10 mouse cellular contexts compared by ENCODE assay signal in the genomic region with DNA sequence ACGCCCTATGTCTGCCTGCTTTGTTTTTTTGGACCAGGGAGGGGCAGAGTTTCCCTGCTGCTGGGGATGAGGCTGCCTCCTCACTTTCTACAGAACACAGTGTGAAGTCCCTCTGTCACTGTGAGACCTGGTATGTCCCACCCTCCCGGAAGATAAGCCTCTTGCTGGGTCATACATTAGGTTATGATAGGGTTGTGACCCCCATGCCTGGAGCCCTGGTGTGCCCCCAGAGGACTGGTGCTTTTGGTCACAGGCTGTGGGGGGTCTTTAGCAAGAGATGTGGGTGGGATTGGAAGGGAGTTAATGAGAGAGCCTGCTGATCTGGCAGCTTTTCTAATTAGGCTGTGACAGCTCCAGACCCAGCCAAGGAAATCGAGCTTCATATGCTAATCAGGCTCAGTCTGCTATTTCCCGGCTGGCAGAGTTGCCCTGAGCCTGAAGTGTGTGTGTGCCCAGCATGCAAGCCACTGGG. TPM values are rescaled to one million over a fixed set of nuclear protein-coding genes. Genes with fewer than 3 reads are reported as not detected.
DNase-seq lines count a peak whose midpoint lies in the region; ATAC-seq and TF ChIP-seq lines count a peak whose summit lies in the region.
"Had no signal": no experiment of that assay in that cellular context is flagged by ENCODE, and none has a peak within 500 bp of the region (broad histone marks: within the 10 kb centered on the region; RNA-seq: fewer than 3 reads in every experiment).

No protein-coding gene starts in this region.

- no peaks in the 10 kb centered on the region for H3K9me3 ChIP-seq in neural tube, embryonic 12.5 days
- peaks cover 4% of the 10 kb centered on the region; the same call in 1 of the 2 replicates for H3K9me3 ChIP-seq in forebrain, embryonic 11.5 days (ENCODE audit: control insufficient read depth, low read length)

- no peaks in the 10 kb centered on the region for H3K27me3 ChIP-seq in neural tube, embryonic 12.5 days (replicated peaks)
- no peaks in the 10 kb centered on the region for H3K27me3 ChIP-seq in forebrain, embryonic 11.5 days (ENCODE audit: control insufficient read depth, insufficient read depth, low read length)

- no peak for DNase-seq in neural tube, embryonic 10.5 days (ENCODE audit: extremely low spot score, low spot score)
- peak; percentile 66 for DNase-seq in forebrain, embryonic 11.5 days (ENCODE audit: low spot score)
- peak; percentile 71 to 85 for DNase-seq in layer of hippocampus, postnatal 14 days (ENCODE audit: low spot score in 2 of 2)
- peak; percentile 33 for DNase-seq in right cerebral cortex, postnatal 4 days
- DNase-seq in lung, adult 18-20 months, result no peak
- no peak for DNase-seq in left cerebral cortex, adult 2 months (ENCODE audit: extremely low spot score in 1 of 2, low spot score in 2 of 2)
- DNase-seq in adrenal gland, adult 2 months, result no peak

- intact Hi-C loops in left cerebral cortex, adult 2 months (cut with DNase I), result loop anchor here (2.0 kb wide), 1 partner anchor 73 kb away; no protein-coding TSS in a partner anchor

- H3K9ac ChIP-seq in neural tube, embryonic 12.5 days, result no peak overlapping the region
- H3K9ac ChIP-seq in forebrain, embryonic 11.5 days (ENCODE audit: low read length), result no peak overlapping the region

- no peak overlapping the region for H3K4me3 ChIP-seq in neural tube, embryonic 12.5 days
- H3K4me3 ChIP-seq in forebrain, embryonic 11.5 days (ENCODE audit: low read depth, low read length), result no peak overlapping the region
- H3K4me3 ChIP-seq in left cerebral cortex, adult 2 months, result no peak overlapping the region

- peak; percentile 81 for ATAC-seq in neural tube, embryonic 12.5 days (ENCODE audit: low FRiP score, low read depth)
- ATAC-seq in forebrain, embryonic 11.5 days (replicated peaks; ENCODE audit: low FRiP score), result peak; percentile 80

- H3K36me3 ChIP-seq in neural tube, embryonic 12.5 days, result no peaks in the 10 kb centered on the region
- H3K36me3 ChIP-seq in forebrain, embryonic 11.5 days (ENCODE audit: control insufficient read depth, insufficient read depth, low read length), result no peaks in the 10 kb centered on the region

- H3K27ac ChIP-seq in neural tube, embryonic 12.5 days, result 0 out of 2 replicates have a peak overlapping the region, but pooled peaks have one; percentile 20
- H3K27ac ChIP-seq in forebrain, embryonic 11.5 days (ENCODE audit: low read depth, low read length), result 0 out of 2 replicates have a peak overlapping the region, but pooled peaks have one; percentile 12
- no peak overlapping the region for H3K27ac ChIP-seq in left cerebral cortex, adult 2 months
- H3K27ac ChIP-seq: macrophage had no signal

- H3K4me1 ChIP-seq in neural tube, embryonic 12.5 days, result peaks cover 11% of the 10 kb centered on the region
- H3K4me1 ChIP-seq in forebrain, embryonic 11.5 days (replicated peaks; ENCODE audit: control insufficient read depth, insufficient read depth, low read length), result peaks cover 6% of the 10 kb centered on the region; the same call in 1 of the 2 replicates

- H3K4me2 ChIP-seq in neural tube, embryonic 12.5 days (replicated peaks), result no peak overlapping the region
- no peak overlapping the region for H3K4me2 ChIP-seq in forebrain, embryonic 11.5 days (ENCODE audit: low read depth, low read length, severe bottlenecking)

- no peak; the same call in 1 of the 2 replicates for TF ChIP-seq CTCF in left cerebral cortex, adult 2 months (IDR thresholded peaks at IDR 0.05)

- WGBS in neural tube, embryonic 12.5 days, result 10% methylated on average over 4 of the region's 4 CpGs
- WGBS in forebrain, embryonic 11.5 days, result 2% methylated on average over 4 of the region's 4 CpGs

RNA-seq across cellular contexts. Expression of a gene that starts 28.2 kb away (rescaled TPM):
- 18.9 and 21.4 TPM in 2 replicates for polyA plus RNA-seq in neural tube, embryonic 12.5 days (2016; fragmentation: Nextera tagmentation; extraction: Ambion mirVana)
- 17.3 and 18.1 TPM in 2 replicates for polyA plus RNA-seq in forebrain, embryonic 11.5 days (2014; fragmentation: Nextera tagmentation; extraction: Ambion mirVana)
- total RNA-seq in layer of hippocampus, postnatal 14 days (2021), result 10 to 100 TPM; 49.9 to 57.7 TPM
- 10 to 100 TPM; 82.9 to 90.9 TPM for total RNA-seq in left cerebral cortex, adult 2 months (2021)
- total RNA-seq in adrenal gland, adult 2 months (2021), result 10 to 100 TPM; 19.1 to 22.6 TPM
- 35.2 and 47.4 TPM in 2 replicates for polyA plus RNA-seq in adrenal gland, adult 2 months (2012; rRNA removed)
- total RNA-seq: MEL had no signal
- polyA plus RNA-seq: macrophage had no signal

Comparison
In these comparisons a context has a peak if more than half of its experiments do, and no peak if none do; other contexts are left out.
1. DNase-seq: peak in forebrain, embryonic 11.5 days (single experiment), layer of hippocampus, postnatal 14 days (2 of 2) and right cerebral cortex, postnatal 4 days (single experiment); none in neural tube, embryonic 10.5 days (single experiment), lung, adult 18-20 months (0 of 2), left cerebral cortex, adult 2 months (0 of 2) and adrenal gland, adult 2 months (single experiment).